Mouse (Mus musculus) right cerebral cortex, postnatal 10 days (tissue): ENCODE data around the gene Tinagl1.
A peak's percentile ranks its signal among the peaks of the same experiment; 100 is the strongest.

Source experiments
- DNase-seq, 2 experiments: peaks; one replicate each; pipeline ENCODE4 v3.0.0; 2021; ENCODE audit warnings: low spot score in 2 of 2

Tinagl1 gene

GRCm38 (mm10) chr4:130140992-130141402, 33.9 kb downstream of the Tinagl1 start:
- peak; percentile 80 to 89 for DNase-seq

- DNase-seq: no peak
Observed at GRCm38 (mm10) chr4:130139214-130139492, 35.8 kb downstream of the Tinagl1 start, which contains the start of gene Hcrtr1. TSS of gene Hcrtr1 (minus strand) at chr4:130139359.

- DNase-seq: peak; percentile 71 to 83
Observed at GRCm38 (mm10) chr4:130138441-130139213, 36.3 kb downstream of the Tinagl1 start.

GRCm38 (mm10) chr4:130133399-130133798, 41.5 kb downstream of the Tinagl1 start:
- no peak for DNase-seq

- DNase-seq: no peak
Observed at GRCm38 (mm10) chr4:130131448-130132105, 43.3 kb downstream of the Tinagl1 start.

GRCm38 (mm10) chr4:130130641-130131350, 44.1 kb downstream of the Tinagl1 start:
- DNase-seq: no peak

- no peak for DNase-seq
Observed at GRCm38 (mm10) chr4:130130082-130130481, 44.8 kb downstream of the Tinagl1 start.

- no peak for DNase-seq
Observed at GRCm38 (mm10) chr4:130128907-130129306, 46.0 kb downstream of the Tinagl1 start.

- DNase-seq: no peak
Observed at GRCm38 (mm10) chr4:130125935-130126334, 49.0 kb downstream of the Tinagl1 start.

GRCm38 (mm10) chr4:130125164-130125563, 49.8 kb downstream of the Tinagl1 start:
- no peak for DNase-seq

- no peak for DNase-seq
Observed at GRCm38 (mm10) chr4:130124110-130124509, 50.8 kb downstream of the Tinagl1 start.

GRCm38 (mm10) chr4:130123020-130123419, 51.9 kb downstream of the Tinagl1 start:
- DNase-seq: no peak

GRCm38 (mm10) chr4:130121560-130121959, 53.4 kb downstream of the Tinagl1 start:
- DNase-seq: no peak

- DNase-seq: no peak
Observed at GRCm38 (mm10) chr4:130120752-130121151, 54.2 kb downstream of the Tinagl1 start.
